Mouse (Mus musculus) hematopoietic stem cell, adult 5-6 weeks (primary cell): ENCODE measurements at regions not wholly inside any gene's neighbourhood (a gene's known extent, or its start where the extent isn't known, plus 50 kb on each side); places are given as distances from the start of the nearest gene placed in this dataset.

Experiments
- ATAC-seq, 2 experiments: fragments of 125-278 bp in 1 of 2; replicated peaks in 1 of 2; 2 replicates each; pipeline ENCODE4 v1.8.0; 2016 to 2017; ENCODE audit warnings: inconsistent platforms in 2 of 2, mild to moderate bottlenecking in 2 of 2, moderate number of reproducible peaks in 2 of 2, low read depth in 1 of 2, moderate TSS enrichment in 1 of 2; ENCODE audit not compliant: low FRiP score in 2 of 2, poor library complexity in 2 of 2, severe bottlenecking in 2 of 2, insufficient read depth in 1 of 2, low TSS enrichment in 1 of 2

DNA sequence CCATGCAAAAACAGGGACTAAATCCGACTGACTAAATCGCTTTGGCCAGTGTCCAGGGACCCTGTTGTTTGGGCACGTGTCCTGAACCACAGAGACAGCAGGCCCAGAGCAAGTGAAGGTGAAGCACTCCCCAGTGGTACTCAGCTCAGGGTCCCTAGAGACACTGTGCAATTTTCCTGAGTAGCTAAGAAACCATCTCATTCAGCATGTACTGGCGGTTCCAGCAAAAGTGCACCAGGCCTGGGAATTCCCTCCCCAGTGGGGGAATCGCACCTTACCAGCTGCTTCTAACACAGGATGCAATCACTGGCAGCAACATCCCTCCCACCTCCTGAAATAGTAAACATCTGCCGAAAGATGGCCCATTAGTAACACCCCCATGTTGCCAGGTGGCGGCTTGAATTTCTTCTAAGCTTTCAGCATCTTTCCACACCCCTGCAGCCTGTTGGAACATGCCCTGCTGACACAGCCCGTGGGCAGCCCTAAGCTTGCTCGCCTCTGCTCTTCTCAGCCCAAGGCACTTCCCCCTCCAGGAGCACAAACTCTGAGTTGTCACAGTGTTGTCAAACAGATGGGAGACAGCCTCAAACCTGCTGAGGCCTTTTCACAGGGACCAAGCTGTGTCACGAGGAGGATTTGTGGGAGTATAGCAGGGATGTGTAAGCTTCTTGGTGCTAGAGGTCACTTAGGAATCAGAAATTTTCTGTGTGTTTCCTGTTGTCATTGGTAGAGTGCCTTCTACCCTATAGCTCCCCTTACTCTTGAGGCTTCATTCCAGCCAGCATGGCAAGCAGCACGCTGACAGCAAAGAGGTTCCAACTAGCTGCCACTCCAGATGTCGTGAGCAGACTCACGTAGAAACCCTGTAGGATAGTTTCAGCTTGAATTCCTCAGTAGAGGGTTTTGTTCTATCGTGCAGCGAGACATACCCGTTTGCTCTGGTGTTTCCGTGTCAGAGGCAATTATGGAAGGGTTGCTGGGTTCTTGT lies 186.8 kb upstream of the Ntm start:
- no peak for ATAC-seq

GRCm38 (mm10) chr9:30151173-30151572 lies 188.2 kb upstream of the Ntm start:
- no peak for ATAC-seq

DNA sequence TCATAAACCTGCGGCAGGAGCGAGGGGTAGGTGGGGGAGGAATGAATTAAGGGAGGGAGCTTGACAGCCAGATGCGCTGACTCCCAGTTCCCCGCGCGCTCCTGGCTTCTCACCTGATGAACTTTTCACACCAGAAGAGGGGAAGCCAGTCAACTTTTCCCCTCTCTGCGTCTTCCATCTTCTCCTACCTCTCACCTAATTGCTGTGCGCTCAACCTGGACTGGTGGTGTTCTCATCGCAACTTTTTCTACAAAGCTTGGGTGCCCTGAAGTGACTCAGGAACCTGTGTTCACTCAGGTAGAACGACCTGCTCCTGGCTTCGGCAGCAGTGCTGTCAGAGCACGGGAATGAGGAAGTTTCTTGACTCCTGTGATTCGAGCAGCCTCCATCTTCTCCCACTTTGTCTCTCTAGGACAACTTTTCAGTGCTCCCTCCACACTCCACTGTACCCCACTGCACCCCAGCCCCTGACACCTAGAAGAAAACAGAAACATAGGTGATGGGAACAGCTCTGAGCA lies 203.4 kb upstream of the Ntm start:
- ATAC-seq: no peak

DNA sequence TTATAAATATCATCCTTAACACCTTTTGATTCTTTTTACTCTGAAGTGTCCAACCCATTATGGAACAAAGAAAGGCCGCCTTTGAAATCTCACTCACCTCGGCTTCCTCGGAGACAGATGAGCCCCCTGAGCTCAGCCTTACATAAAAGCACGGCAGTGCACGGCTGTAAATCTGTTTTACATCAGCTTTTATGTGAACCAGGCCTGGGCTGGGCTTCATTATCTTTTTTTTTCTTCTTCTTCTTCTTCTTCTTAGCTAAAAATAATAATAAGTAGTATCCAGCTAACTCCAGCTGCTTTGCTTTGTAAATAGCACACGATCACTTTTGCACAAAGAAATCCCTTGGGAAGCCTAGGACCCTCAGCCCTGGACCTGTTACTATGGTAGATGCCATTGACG lies 204.3 kb upstream of the Ntm start:
- no peak for ATAC-seq

DNA sequence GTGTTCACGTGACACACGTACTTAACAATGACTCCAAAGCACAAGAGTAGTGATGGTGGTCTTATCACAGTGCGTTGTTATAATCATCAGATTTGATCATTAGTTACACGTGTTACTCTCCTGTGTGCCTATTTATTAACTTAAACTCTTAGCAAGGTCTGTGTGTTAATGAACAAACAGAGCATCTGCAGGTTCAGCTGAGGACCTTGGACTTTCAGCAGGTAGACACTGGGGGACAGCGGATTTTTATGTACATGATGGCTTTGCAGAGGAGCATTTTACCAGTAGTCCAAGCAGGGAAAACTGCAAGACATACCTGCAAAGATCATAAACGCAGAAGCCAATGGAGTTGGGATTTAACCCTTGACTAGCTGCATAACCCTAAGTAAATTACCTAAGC lies 211.7 kb upstream of the Ntm start:
- ATAC-seq: no peak

DNA sequence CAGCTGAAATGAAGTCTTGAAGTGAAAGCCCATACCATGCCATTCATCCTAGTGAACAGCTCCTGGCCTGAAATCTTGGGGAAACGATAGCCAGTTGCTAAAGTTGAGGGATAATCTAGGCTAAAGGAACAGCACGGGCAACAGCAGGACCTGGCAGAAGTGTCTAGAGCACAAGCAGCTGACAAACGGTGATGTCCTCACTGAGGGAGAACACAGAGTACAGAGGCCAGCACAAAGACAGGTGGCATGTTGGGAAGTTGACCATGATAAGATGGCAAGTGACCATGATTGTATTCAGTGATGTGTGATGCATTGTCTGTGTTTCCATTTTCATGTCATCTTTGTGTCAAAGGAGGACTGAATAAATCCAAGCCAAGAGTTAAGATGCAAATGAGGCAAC lies 212.4 kb upstream of the Ntm start:
- no peak for ATAC-seq

DNA sequence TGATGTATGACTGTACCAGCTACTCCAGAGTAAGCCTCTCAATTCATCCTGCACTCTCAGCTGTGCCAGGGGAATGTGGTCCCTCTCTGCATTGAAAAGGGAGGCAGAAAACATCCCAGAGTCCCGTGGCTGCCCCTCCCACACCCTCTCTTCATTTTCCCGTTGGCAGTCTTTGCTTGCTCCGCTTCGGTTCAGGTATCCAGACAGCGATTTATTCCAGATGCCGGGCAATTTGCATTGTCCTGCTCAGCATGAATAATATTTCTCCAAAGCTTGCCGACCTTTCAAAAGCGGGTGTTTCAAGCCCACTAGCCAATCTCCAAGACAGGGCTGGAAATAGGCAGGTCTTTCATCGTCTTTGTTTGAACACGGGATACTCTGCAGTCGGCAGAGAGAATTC lies 220.5 kb upstream of the Ntm start:
- ATAC-seq: no peak

DNA sequence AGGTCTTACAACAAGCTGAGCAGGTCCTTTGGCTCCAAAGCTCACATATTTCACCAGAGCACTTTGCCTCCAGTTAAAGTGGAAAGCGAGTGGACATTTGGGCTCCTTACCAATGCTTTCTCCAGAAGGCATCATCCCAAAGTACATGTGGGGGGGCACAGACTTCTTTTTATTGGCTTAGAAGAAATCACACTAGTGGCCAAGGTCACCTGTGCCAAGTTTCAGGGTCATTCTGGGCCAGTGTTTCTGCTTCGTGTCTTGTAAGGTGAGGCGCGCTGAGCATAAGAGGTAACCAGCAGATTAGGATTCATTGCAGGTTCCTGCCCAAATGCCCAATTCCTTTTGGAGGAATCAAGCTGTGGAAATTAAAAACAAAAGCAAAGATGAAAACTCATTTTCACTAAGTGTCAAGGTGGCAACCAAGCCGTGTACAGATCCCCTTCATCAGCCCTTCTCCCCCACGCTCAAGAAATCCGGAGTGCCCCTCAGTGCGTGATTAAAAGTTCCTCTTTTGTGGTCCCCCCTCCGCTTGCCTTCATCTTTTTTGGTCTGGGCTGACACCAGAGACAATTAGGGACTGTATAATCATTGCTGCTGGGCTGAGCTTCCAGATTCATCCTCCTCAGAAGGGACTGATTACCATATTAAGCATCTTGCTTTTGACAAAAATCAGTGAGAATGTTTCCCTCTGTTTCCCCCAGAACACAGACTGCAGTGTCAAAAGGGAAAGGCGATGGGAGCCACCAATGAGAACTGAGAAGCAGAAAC lies 222.2 kb upstream of the Ntm start:
- ATAC-seq: no peak

- ATAC-seq: no peak
Observed at GRCm38 (mm10) chr9:30186261-30186660, 223.3 kb upstream of the Ntm start.

DNA sequence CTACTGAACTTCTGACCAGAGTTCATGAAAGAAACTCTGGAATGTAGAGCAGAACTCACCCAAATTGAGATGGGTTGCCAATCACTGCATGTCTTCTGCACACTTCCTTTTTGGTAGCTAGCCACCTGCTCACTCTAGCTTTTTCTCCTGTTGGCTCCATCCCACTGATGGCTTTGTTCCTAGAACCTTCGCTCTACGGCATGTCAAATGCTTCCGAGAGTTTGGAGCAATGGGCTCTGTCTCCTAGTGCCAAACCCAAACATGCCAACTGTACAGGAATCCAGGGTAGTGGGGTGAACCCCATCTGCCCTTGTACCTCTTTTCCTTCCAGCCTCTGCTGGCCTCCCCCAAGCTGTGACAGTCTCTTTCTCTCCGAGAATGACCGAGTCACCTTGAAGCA lies 227.1 kb upstream of the Ntm start:
- ATAC-seq: no peak

- no peak for ATAC-seq
Observed at GRCm38 (mm10) chr9:30191119-30191518, 228.2 kb upstream of the Ntm start.

DNA sequence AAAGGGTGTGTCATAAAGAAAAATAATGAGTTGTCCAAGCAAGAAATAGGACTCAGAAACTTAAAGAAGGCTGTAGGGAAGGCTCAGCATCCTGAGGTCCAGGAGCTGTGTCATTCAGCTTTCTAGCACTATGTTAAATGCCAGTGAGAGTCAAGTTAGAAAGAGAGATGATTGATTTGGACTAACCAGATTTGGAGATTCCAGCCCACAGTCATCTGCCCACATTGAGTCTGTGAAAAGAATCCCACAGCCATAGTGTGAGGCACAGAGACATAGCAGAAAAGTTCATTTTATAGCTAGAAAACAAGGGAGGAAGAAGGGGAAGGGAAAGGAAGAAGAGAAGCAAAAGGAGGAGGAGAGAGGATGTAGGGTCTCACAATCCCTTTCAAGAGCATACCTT lies 229.0 kb upstream of the Ntm start:
- ATAC-seq: no peak

GRCm38 (mm10) chr9:30194866-30195265 lies 231.9 kb upstream of the Ntm start:
- no peak for ATAC-seq

DNA sequence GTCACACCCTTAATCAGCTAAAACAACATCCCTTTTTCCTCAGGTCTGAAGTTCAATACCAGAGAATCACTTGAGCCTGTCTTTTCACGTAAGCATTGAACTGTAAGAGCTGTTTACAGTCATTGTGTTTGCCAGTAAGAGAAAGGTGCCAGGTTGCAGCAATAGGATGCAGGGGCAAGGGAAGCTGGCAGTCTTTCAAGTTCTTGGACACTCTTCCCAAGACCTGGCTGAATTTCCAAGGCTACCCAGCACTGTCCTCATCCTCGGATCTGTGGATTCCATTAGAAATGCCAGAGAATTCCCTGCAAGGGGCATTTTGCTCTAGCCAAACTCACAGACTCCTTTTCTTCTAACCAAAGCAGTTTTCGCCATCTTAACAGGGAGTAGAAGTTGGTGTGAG lies 224.5 kb upstream of the Snx19 start:
- ATAC-seq: no peak

DNA sequence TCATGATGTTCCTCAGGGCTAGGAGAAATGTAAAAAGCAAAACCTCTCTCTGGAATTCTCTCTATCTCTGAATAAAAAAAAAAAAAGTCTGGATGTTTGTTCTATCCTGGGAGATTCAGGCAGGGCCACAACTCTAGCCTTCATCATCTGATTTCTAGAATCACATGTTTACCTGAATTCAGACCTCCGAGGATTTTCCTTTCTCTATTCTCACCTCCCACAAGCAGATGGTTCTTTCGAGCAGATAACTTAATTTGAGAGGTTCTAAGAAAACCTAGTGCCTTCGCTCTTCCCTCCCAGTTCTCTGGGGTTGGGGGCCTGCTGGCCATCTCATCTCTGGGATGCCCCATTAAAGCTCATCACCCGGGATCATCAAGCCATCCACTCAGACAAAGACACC lies 219.3 kb upstream of the Snx19 start:
- no peak for ATAC-seq

GRCm38 (mm10) chr9:30209806-30210205 lies 217.1 kb upstream of the Snx19 start:
- ATAC-seq: no peak

DNA sequence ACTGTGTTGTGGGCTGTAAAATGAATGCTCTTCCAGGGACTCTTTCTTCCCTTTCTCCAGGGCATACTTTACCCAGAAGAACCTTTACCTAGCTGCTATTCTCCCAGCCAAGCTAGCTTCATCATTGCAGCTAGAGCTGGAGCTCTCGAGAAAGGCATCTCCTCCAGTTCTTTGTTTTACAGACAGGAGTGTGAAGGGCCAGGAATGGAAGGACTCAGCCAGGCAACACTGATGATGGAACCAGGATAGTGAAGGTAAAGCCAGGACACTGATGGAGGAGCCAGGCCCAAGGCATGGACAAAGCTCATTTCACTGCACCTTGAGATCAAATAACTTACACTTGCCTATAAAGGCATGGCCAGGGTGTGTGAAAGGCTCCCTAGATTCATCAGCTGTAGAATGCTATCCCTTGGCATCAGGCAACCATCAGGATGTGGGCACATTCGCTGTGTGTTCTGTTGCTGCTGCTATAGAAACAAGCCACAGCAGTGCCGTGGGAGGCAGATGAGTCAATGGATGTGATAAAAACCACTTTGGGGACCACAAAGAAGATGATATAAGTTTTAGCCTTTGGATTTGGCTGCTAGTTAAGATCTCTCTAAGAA lies 214.3 kb upstream of the Snx19 start:
- ATAC-seq: no peak
